Mouse (Mus musculus) stomach, embryonic 16.5 days (tissue): ENCODE measurements at regions not wholly inside any gene's neighbourhood (a gene's known extent, or its start where the extent isn't known, plus 50 kb on each side); places are given as distances from the start of the nearest gene placed in this dataset.

Experiments used
- ATAC-seq: fragments of 200-750 bp; cut with Nextera tagmentation; 2 replicates; pipeline ENCODE4 v1.8.0; 2017; ENCODE audit warnings: moderate number of reproducible peaks, moderate TSS enrichment; ENCODE audit not compliant: insufficient read depth, low FRiP score
- H3K27ac ChIP-seq: fragments of 300-500 bp; sonication (generic); 2 replicates; pipeline ENCODE4 v1.5.1; 2014; ENCODE audit warnings: low read length
- H3K27me3 ChIP-seq: fragments of 300-500 bp; sonication (generic); 2 replicates; pipeline ENCODE4 v1.6.1; 2014; ENCODE audit warnings: low read length, control low read depth, mixed read lengths; ENCODE audit not compliant: control insufficient read depth, insufficient read depth
- H3K36me3 ChIP-seq: fragments of 300-500 bp; sonication (generic); 2 replicates; pipeline ENCODE4 v1.6.1; 2014; ENCODE audit warnings: low read length; ENCODE audit not compliant: control insufficient read depth, insufficient read depth
- H3K4me1 ChIP-seq: fragments of 300-500 bp; sonication (generic); 2 replicates; pipeline ENCODE4 v1.6.1; 2014; ENCODE audit warnings: low read length, control low read depth, mixed read lengths; ENCODE audit not compliant: control insufficient read depth, insufficient read depth
- H3K4me2 ChIP-seq: fragments of 300-500 bp; sonication (generic); 2 replicates; pipeline ENCODE4 v1.6.1; 2014; ENCODE audit warnings: low read depth, low read length, mixed read lengths
- H3K4me3 ChIP-seq: fragments of 300-500 bp; sonication (generic); replicated peaks from 2 replicates; pipeline ENCODE4 v1.5.1; 2014; ENCODE audit warnings: mild to moderate bottlenecking, low read length
- H3K9ac ChIP-seq: fragments of 300-500 bp; sonication (generic); 2 replicates; pipeline ENCODE4 v1.6.1; 2014; ENCODE audit warnings: low read length
- H3K9me3 ChIP-seq: fragments of 300-500 bp; sonication (generic); replicated peaks from 2 replicates; pipeline ENCODE4 v1.6.1; 2016; ENCODE audit warnings: low read length, control low read depth; ENCODE audit not compliant: control insufficient read depth
- WGBS: fragments of 180-500 bp; shearing (Covaris S2); extraction: QIAGEN DNeasy Blood & Tissue Kit; methylation state at CpG from one replicate; pipeline ENCODE4 v1.1.7; 2014; 5-methylcytosine and 5-hydroxymethylcytosine counted together

DNA sequence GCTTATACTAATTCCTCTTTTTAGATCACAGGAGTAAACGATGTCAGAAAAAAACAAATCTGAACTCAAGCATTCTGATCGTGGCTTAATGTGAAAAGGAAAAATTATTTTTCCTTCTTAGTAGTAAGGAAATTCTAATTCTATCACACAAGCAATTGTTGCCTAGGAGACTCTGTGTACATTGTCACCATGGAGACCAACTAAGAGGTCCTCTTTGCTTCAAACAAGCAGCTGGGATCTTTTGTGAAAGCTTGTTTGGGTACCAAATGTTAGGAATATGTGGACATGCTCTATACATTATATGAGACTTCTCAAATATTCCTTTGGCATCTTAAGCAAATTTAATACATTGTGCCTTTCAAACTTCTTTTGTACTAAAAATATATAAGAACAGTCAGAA lies 345.9 kb upstream of the Atp10a start:
- H3K4me3 ChIP-seq = no peak overlapping the region
- ATAC-seq = no peak
- 70% methylated on average over 2 of the region's 2 CpGs for WGBS
- no peak overlapping the region for H3K9ac ChIP-seq
- H3K27ac ChIP-seq = no peak overlapping the region
- H3K4me2 ChIP-seq = no peak overlapping the region
- no peaks in the 10 kb centered on the region for H3K27me3 ChIP-seq
- no peaks in the 10 kb centered on the region for H3K4me1 ChIP-seq
- no peaks in the 10 kb centered on the region for H3K9me3 ChIP-seq
- H3K36me3 ChIP-seq = no peaks in the 10 kb centered on the region

GRCm38 (mm10) chr7:58322381-58322780 lies 333.6 kb upstream of the Atp10a start:
- ATAC-seq = no peak
- no peaks in the 10 kb centered on the region for H3K9me3 ChIP-seq
- 29% methylated on average over 1 of the region's 1 CpGs for WGBS
- no peaks in the 10 kb centered on the region for H3K4me1 ChIP-seq
- H3K27me3 ChIP-seq = no peaks in the 10 kb centered on the region
- H3K36me3 ChIP-seq = no peaks in the 10 kb centered on the region
- H3K27ac ChIP-seq = no peak overlapping the region
- no peak overlapping the region for H3K4me2 ChIP-seq
- H3K4me3 ChIP-seq = no peak overlapping the region
- no peak overlapping the region for H3K9ac ChIP-seq

- ATAC-seq = no peak
- no peaks in the 10 kb centered on the region for H3K9me3 ChIP-seq
- 61% methylated on average over 1 of the region's 1 CpGs for WGBS
Measured at GRCm38 (mm10) chr7:58367384-58367783, 288.6 kb upstream of the Atp10a start.

DNA sequence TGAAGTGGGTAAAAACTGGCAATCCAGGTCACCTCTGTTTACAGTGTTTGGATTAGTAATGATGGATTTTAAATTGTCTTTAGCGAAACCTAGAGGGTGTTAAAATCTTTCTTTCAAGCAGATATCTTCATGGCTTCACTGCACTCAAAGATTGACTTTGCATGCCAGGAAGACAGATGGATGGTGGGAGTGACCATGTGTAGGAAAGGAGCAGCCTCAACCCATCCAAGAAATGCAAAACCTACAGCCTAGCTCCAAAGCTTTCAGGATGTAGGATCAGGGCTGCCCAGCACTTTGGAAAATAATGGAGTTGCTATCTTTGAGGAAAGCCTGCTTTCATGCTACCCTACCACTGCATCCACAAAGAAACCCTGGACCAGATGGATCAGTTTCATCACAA lies 272.6 kb upstream of the Atp10a start:
- 29% methylated on average over 1 of the region's 1 CpGs for WGBS
- no peaks in the 10 kb centered on the region for H3K27me3 ChIP-seq
- no peak overlapping the region for H3K9ac ChIP-seq
- no peak overlapping the region for H3K4me2 ChIP-seq
- H3K36me3 ChIP-seq = no peaks in the 10 kb centered on the region
- no peaks in the 10 kb centered on the region for H3K9me3 ChIP-seq
- ATAC-seq = no peak
- H3K27ac ChIP-seq = no peak overlapping the region
- H3K4me3 ChIP-seq = no peak overlapping the region
- H3K4me1 ChIP-seq = no peaks in the 10 kb centered on the region

More at GRCm38 (mm10) chr7:58367384-58367783, 288.6 kb upstream of the Atp10a start:
- no peaks in the 10 kb centered on the region for H3K27me3 ChIP-seq
- H3K9ac ChIP-seq = no peak overlapping the region
- H3K4me3 ChIP-seq = no peak overlapping the region
- H3K27ac ChIP-seq = no peak overlapping the region
- no peaks in the 10 kb centered on the region for H3K36me3 ChIP-seq
- H3K4me1 ChIP-seq = no peaks in the 10 kb centered on the region
- no peak overlapping the region for H3K4me2 ChIP-seq

DNA sequence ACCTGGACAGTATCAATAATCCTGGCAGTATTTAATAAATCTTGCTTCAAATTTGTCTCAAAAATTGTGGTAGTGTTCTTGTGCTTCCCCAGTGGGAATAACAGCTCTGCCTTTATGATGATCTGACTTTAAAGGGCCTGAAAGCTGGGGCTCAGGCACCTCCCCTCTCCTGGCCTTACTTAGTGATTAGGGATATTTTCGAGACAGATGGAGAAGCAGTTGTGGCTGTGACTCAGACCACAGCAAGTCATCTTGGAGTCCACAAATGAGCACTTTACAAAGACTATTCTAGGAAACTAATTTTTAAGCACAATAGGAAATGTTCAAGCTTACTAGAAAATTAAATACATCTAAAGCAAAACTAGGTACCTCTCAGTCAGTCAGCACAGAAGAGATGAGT lies 267.6 kb upstream of the Atp10a start:
- ATAC-seq = no peak
- H3K36me3 ChIP-seq = no peaks in the 10 kb centered on the region
- no peaks in the 10 kb centered on the region for H3K27me3 ChIP-seq
- H3K4me3 ChIP-seq = no peak overlapping the region
- H3K9me3 ChIP-seq = no peaks in the 10 kb centered on the region
- no peak overlapping the region for H3K27ac ChIP-seq
- H3K9ac ChIP-seq = no peak overlapping the region
- no peaks in the 10 kb centered on the region for H3K4me1 ChIP-seq
- WGBS = 55% methylated on average over 1 of the region's 1 CpGs
- H3K4me2 ChIP-seq = no peak overlapping the region

DNA sequence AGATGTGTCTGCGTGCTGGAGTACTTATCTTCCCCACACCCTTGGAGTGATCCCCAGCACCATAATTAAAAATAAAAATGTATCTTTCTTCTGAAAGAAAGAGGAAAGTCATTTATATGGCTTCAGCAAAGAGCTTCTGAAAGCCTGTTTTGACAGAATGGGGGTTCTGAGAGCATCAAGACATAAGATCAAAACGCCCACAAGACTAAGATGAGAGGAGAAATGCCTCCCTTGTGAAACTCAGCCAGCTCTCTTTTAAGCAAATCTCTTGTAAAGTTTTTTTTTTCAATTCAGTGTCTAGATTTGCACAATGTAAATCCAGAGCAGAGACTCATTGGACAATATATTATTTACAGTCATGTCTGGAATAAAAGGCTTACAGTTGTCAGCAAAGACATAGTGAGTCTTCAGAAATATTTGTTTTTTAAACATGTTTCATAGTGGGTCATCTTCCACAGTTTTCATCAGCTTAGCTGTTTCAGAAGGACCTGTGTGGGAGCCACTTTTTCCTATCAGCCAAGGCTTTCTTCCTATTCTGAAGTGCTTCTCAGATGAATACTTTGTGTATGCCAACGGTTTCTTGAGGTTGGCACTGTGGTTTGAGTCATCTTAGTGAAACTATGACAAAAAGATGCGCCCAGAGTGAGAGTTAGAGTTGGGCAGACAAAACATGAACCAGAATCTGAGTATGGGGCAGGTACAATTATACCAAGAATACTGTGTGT lies 263.4 kb upstream of the Atp10a start:
- Histone ChIP-seq H3K27ac (no peak overlapping the region), H3K36me3 (no peaks in the 10 kb centered on the region), H3K27me3 (no peaks in the 10 kb centered on the region), H3K9me3 (no peaks in the 10 kb centered on the region), H3K4me2 (no peak overlapping the region), H3K4me3 (no peak overlapping the region), H3K9ac (no peak overlapping the region), H3K4me1 (no peaks in the 10 kb centered on the region; the same call in 1 of the 2 replicates)
- ATAC-seq = no peak
- 66% methylated on average over 4 of the region's 4 CpGs for WGBS

- WGBS = 25% methylated on average over 6 of the region's 6 CpGs
- peak overlapping the region; percentile 49 for H3K4me3 ChIP-seq
- H3K9ac ChIP-seq = peak overlapping the region; percentile 41
- H3K4me2 ChIP-seq = peak overlapping the region; percentile 56
- H3K36me3 ChIP-seq = no peaks in the 10 kb centered on the region
- no peaks in the 10 kb centered on the region for H3K9me3 ChIP-seq
- H3K27ac ChIP-seq = 0 out of 2 replicates have a peak overlapping the region, but pooled peaks have one; percentile 5
- peaks cover 6% of the 10 kb centered on the region for H3K4me1 ChIP-seq
- no peak for ATAC-seq
- no peaks in the 10 kb centered on the region for H3K27me3 ChIP-seq
Measured at GRCm38 (mm10) chr7:58397992-58398391, 258.0 kb upstream of the Atp10a start.

- Histone ChIP-seq H3K4me2 (peak overlapping the region; percentile 56), H3K27me3 (no peaks in the 10 kb centered on the region), H3K9me3 (no peaks in the 10 kb centered on the region), H3K4me1 (peaks cover 6% of the 10 kb centered on the region), H3K9ac (peak overlapping the region; percentile 60), H3K4me3 (peak overlapping the region; percentile 49), H3K27ac (peak overlapping the region; percentile 83), H3K36me3 (no peaks in the 10 kb centered on the region)
- no peak for ATAC-seq
- 1% methylated on average over 9 of the region's 9 CpGs for WGBS
Measured at GRCm38 (mm10) chr7:58398558-58399144, 257.3 kb upstream of the Atp10a start.

- WGBS = 0% methylated on average over 21 of the region's 21 CpGs
Measured at GRCm38 (mm10) chr7:58399145-58399604, 256.8 kb upstream of the Atp10a start.

More at GRCm38 (mm10) chr7:58399145-58399604, 256.8 kb upstream of the Atp10a start:
- peak overlapping the region; percentile 70 for H3K9ac ChIP-seq
- H3K36me3 ChIP-seq = no peaks in the 10 kb centered on the region
- H3K4me1 ChIP-seq = peaks cover 6% of the 10 kb centered on the region
- H3K4me3 ChIP-seq = peak overlapping the region; percentile 49
- no peaks in the 10 kb centered on the region for H3K9me3 ChIP-seq
- peak overlapping the region; percentile 68 for H3K4me2 ChIP-seq
- no peaks in the 10 kb centered on the region for H3K27me3 ChIP-seq
- peak overlapping the region; percentile 83 for H3K27ac ChIP-seq
- peak; percentile 97 for ATAC-seq
